Mouse (Mus musculus) forebrain, embryonic 10.5 days (tissue): ENCODE results near the gene Mybbp1a. TPM values are rescaled to one million over a fixed set of nuclear protein-coding genes. Genes with fewer than 3 reads are reported as not detected.

Experiments used
- DNase-seq: peaks from one replicate; pipeline ENCODE4 v3.0.0-alpha.2; 2017; ENCODE audit warnings: low spot score; ENCODE audit errors: extremely low spot score
- H3K27ac ChIP-seq: fragments of 300-500 bp; sonication (generic); 2 replicates; pipeline ENCODE4 v1.5.1; 2016; ENCODE audit warnings: mild to moderate bottlenecking
- H3K27me3 ChIP-seq: fragments of 300-500 bp; sonication (generic); 2 replicates; pipeline ENCODE4 v1.6.1; 2016; ENCODE audit warnings: mild to moderate bottlenecking; ENCODE audit not compliant: poor library complexity, severe bottlenecking
- H3K36me3 ChIP-seq: fragments of 300-500 bp; sonication (generic); replicated peaks from 2 replicates; pipeline ENCODE4 v1.6.1; 2016; ENCODE audit warnings: mild to moderate bottlenecking, moderate library complexity
- H3K4me1 ChIP-seq: fragments of 300-500 bp; sonication (generic); 2 replicates; pipeline ENCODE4 v1.6.1; 2016
- H3K4me3 ChIP-seq: fragments of 300-500 bp; sonication (generic); 2 replicates; pipeline ENCODE4 v1.5.1; 2016; ENCODE audit warnings: mild to moderate bottlenecking, moderate library complexity
- H3K9me3 ChIP-seq: fragments of 300-500 bp; sonication (generic); 2 replicates; pipeline ENCODE4 v1.6.1; 2016; ENCODE audit warnings: mild to moderate bottlenecking, moderate library complexity
- WGBS: fragments of 180-500 bp; shearing (Covaris S2); methylation state at CpG from one replicate; pipeline ENCODE4 v1.1.7; 2016; 5-methylcytosine and 5-hydroxymethylcytosine counted together
- polyA plus RNA-seq: library from polyadenylated mRNA; unstranded; fragments of >200 nt; fragmentation: Nextera tagmentation; extraction: Ambion mirVana; gene quantifications from 2 replicates; pipeline ENCODE4 v1.2.1, GENCODE M21; 2016

Gene Mybbp1a
- polyA plus RNA-seq, 1 experiment from 2014 or later = 248 TPM

DNA sequence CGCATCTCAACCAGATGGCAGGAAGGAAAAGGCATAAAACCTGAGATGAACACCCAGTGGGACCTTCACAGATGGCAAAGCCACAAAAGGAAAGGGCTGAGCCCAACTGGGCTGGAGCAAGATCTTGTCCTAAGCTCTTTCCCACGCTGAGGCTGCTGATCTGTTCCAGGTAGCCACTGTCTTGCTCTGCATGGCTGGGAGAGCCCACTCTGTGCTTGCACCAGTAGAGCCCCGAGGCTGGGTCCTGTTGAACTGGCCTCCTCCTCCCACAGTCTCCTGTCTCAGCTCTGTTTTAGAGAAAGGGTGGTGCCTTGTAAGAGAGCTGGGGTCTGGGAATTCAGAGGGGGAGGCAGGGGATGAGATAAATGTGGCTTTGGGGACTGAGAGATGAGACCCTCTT is 34.1 kb upstream of the Mybbp1a start:
- Histone ChIP-seq H3K27ac (no peak overlapping the region), H3K4me1 (peaks cover 67% of the 10 kb centered on the region)
- 14% methylated on average over 3 of the region's 3 CpGs for WGBS

DNA sequence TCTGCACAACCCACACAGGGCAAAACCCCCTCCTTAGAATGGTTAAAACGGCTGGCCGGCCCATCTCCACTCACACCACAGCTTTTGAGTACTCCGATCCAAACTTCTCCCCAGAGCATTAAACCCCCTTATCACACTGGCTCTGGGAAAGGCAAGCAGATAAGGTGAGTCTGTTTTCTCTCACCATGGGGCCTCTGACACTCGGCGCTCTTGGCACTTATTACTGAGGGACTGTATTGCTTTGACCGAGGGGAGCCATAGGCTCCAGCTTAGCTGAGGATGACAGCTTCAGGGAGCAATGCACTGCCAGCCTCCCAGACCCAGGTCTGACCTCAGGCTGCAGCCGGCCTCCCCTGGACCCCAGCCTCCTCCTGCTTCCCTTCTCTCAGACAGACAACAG is 33.6 kb upstream of the Mybbp1a start:
- DNase-seq = no peak
- peaks cover 51% of the 10 kb centered on the region for H3K27me3 ChIP-seq

More for the DNA sequence above, 34.1 kb upstream of the Mybbp1a start:
- no peak for DNase-seq
- H3K9me3 ChIP-seq = no peaks in the 10 kb centered on the region
- no peaks in the 10 kb centered on the region for H3K36me3 ChIP-seq
- H3K27me3 ChIP-seq = peaks cover 47% of the 10 kb centered on the region
- no peak overlapping the region for H3K4me3 ChIP-seq

DNA sequence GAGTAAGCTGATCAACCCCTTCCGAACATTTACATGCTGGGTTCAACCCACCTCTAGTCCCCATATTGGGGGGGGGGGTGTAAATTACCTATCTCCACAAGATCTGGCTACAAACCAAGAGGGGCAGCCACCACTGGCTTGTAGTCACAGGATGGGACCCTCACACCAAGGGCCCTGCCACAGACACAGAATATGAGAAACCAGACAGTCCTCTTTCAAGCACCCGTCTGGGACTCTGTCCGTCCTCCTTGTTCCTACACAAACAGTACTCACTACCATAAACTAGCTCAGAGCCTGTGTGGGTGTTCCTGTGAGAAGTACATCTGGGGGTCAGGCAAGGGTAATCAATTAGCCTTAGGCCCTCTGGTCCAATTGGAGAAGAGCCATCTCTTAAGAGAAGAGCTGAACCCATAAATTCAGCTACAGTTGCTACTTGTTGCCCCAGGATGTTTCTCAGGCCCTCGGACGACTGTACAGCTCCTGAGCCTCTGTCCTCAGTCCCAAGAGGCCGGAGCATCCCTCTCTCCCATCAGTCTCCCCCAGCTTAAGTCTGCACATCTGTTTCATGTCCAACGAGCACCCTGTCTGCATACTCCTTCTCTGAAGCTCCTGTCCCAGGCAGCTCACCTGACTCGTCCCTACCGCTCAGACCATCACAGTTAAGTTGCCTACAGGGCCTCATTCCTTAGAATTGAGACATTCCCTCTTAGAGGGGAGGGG is 32.5 kb upstream of the Mybbp1a start:
- no peaks in the 10 kb centered on the region for H3K9me3 ChIP-seq
- 59% methylated on average over 9 of the region's 9 CpGs for WGBS
- H3K4me1 ChIP-seq = peaks cover 67% of the 10 kb centered on the region
- no peaks in the 10 kb centered on the region for H3K36me3 ChIP-seq
- no peak overlapping the region for H3K27ac ChIP-seq
- no peak overlapping the region for H3K4me3 ChIP-seq
- peaks cover 59% of the 10 kb centered on the region for H3K27me3 ChIP-seq
- DNase-seq = no peak

More for the DNA sequence above, 33.6 kb upstream of the Mybbp1a start:
- Histone ChIP-seq H3K9me3 (no peaks in the 10 kb centered on the region), H3K27ac (no peak overlapping the region), H3K4me3 (no peak overlapping the region), H3K4me1 (peaks cover 65% of the 10 kb centered on the region), H3K36me3 (no peaks in the 10 kb centered on the region)
- WGBS = 24% methylated on average over 7 of the region's 7 CpGs

- Histone ChIP-seq H3K4me1 (peaks cover 67% of the 10 kb centered on the region), H3K27me3 (peaks cover 70% of the 10 kb centered on the region), H3K27ac (peak overlapping the region; percentile 4; the same call in 1 of the 2 replicates), H3K9me3 (no peaks in the 10 kb centered on the region), H3K4me3 (peak overlapping the region; percentile 82), H3K36me3 (no peaks in the 10 kb centered on the region)
- WGBS = 73% methylated on average over 12 of the region's 12 CpGs
- DNase-seq = no peak
Measured at GRCm38 (mm10) chr11:72409649-72410385, 31.3 kb upstream of the Mybbp1a start.

DNA sequence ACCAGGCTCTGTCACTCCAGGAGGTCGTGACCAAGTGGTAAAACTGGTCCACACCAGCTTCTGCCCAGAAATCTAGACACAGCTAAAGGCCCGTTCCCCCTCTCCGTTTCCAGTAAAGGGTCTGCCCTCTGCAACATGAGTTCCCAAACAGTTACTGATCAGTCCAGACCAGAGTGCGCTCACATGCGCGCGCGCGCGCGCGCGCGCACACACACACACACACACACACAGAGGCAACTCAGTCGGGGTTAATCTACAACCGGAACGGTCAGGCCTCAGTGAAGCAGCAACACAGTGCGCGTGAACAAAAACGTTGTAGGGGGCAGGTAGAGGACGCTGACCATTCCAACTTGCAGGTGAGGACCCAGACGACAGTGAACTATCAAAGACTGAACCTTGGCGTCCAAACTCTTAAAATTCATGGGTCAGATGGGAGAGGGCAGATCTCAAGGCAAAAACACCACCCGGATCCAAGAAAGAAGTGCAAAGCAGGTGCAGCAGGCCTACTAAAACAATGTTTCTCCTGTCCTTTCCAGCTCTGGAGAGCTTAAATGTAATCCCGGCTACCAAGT is 30.5 kb upstream of the Mybbp1a start:
- Histone ChIP-seq H3K27me3 (peaks cover 70% of the 10 kb centered on the region), H3K4me1 (peaks cover 67% of the 10 kb centered on the region), H3K9me3 (no peaks in the 10 kb centered on the region), H3K27ac (peak overlapping the region; percentile 84), H3K36me3 (no peaks in the 10 kb centered on the region), H3K4me3 (peak overlapping the region; percentile 82)
- 1% methylated on average over 25 of the region's 25 CpGs for WGBS
- DNase-seq = peak; percentile 39

- peak within 1 kb of the TSS; percentile 82 for H3K4me3 ChIP-seq
- peaks cover 60% of the 10 kb centered on the region for H3K4me1 ChIP-seq
- H3K27ac ChIP-seq = peak within 1 kb of the TSS; percentile 84
- no peaks in the 10 kb centered on the region for H3K9me3 ChIP-seq
- peak; percentile 85 for DNase-seq
- no peaks in the 10 kb centered on the region for H3K36me3 ChIP-seq
- peaks cover 70% of the 10 kb centered on the region for H3K27me3 ChIP-seq
- WGBS = under 1% methylated on average over 86 of the region's 86 CpGs
Measured at GRCm38 (mm10) chr11:72411093-72411921, 29.8 kb upstream of the Mybbp1a start, which contains the start of gene Smtnl2. Gene Smtnl2, minus strand, starts transcription at chr11:72411713.

DNA sequence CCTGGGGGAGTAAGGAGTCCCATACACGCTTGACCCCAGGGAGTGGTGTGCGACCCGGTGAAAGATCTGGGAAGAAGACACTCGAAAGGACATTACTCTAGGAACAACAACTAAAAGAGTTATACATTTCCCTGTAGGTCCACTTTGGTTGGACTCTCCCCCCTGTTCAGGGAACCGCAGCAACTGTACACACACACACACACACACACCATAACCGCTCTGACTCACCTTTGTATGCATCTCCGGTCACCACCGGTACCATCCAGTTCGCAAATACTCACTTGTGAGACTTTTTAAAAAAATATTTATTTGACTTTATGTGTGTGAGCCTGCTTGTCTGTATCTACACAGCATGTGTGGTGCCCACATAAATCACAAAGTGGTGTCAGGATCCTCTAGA is 29.2 kb upstream of the Mybbp1a start:
- H3K9me3 ChIP-seq = no peaks in the 10 kb centered on the region
- no peak for DNase-seq
- 33% methylated on average over 9 of the region's 9 CpGs for WGBS
- no peaks in the 10 kb centered on the region for H3K36me3 ChIP-seq
- H3K4me1 ChIP-seq = peaks cover 58% of the 10 kb centered on the region
- H3K4me3 ChIP-seq = peak overlapping the region; percentile 82
- peak overlapping the region; percentile 84; the same call in 1 of the 2 replicates for H3K27ac ChIP-seq
- H3K27me3 ChIP-seq = peaks cover 69% of the 10 kb centered on the region

DNA sequence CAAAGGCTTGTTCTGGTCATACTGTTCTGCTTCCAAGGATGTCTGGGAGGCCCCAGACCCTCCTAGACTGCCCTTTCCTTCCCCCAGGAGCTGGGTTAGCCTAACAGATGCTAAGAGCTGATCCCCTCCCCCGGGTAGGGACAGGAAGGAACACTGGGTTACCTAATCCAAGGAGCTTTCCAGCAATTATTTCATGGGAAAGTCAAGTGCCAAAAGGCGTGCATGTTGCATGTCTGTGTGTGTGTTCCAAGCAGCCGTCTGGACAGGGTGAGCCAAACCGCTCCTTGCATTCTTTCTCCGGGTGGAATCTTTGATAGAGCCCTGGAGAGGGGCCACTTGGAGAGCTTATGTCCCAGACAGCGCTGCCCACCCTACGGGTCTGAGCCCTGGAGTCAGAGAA is 28.1 kb upstream of the Mybbp1a start:
- Histone ChIP-seq H3K36me3 (no peaks in the 10 kb centered on the region), H3K27ac (no peak overlapping the region), H3K4me3 (no peak overlapping the region), H3K27me3 (peaks cover 59% of the 10 kb centered on the region), H3K4me1 (peaks cover 58% of the 10 kb centered on the region), H3K9me3 (no peaks in the 10 kb centered on the region)
- DNase-seq = no peak
- whole genome bisulfite sequencing = 82% methylated on average over 7 of the region's 7 CpGs

GRCm38 (mm10) chr11:72413601-72414190 is 27.5 kb upstream of the Mybbp1a start:
- DNase-seq = no peak
- no peak overlapping the region for H3K27ac ChIP-seq
- no peaks in the 10 kb centered on the region for H3K36me3 ChIP-seq
- peaks cover 52% of the 10 kb centered on the region for H3K27me3 ChIP-seq
- H3K4me3 ChIP-seq = no peak overlapping the region
- WGBS = 71% methylated on average over 5 of the region's 5 CpGs
- peaks cover 57% of the 10 kb centered on the region for H3K4me1 ChIP-seq
- H3K9me3 ChIP-seq = no peaks in the 10 kb centered on the region

DNA sequence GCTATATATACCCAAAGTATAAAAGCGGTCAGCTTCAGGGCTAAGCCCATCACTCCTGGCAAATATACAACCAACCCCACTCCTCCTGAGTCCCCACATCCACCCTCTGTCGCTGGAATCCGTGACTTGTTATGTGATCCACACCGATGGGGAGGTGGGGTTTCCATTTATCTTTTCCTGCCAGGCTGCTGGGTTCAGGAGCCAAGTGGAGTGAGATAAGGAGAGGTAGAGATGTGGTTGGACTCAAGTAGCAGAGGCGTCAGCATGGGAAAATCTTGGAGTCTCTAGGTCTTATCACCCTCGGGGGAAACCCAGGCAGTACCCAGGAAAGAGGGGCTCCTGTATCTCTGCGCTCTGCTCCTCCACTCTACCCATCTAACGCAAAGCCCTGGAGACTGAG is 26.0 kb upstream of the Mybbp1a start:
- Histone ChIP-seq H3K4me3 (no peak overlapping the region), H3K36me3 (no peaks in the 10 kb centered on the region), H3K4me1 (peaks cover 42% of the 10 kb centered on the region), H3K9me3 (no peaks in the 10 kb centered on the region), H3K27ac (no peak overlapping the region), H3K27me3 (peaks cover 37% of the 10 kb centered on the region)
- WGBS = 85% methylated on average over 8 of the region's 8 CpGs
- DNase-seq = no peak

GRCm38 (mm10) chr11:72416666-72417065 is 24.5 kb upstream of the Mybbp1a start:
- Histone ChIP-seq H3K27me3 (peaks cover 25% of the 10 kb centered on the region), H3K4me1 (peaks cover 27% of the 10 kb centered on the region), H3K27ac (peak overlapping the region; percentile 72; the same call in 1 of the 2 replicates), H3K4me3 (no peak overlapping the region), H3K36me3 (no peaks in the 10 kb centered on the region), H3K9me3 (no peaks in the 10 kb centered on the region)
- 90% methylated on average over 5 of the region's 5 CpGs for WGBS
- DNase-seq = no peak

- H3K27ac ChIP-seq = peak overlapping the region; percentile 72
Measured at GRCm38 (mm10) chr11:72417376-72417775, 23.8 kb upstream of the Mybbp1a start.

More at GRCm38 (mm10) chr11:72417376-72417775, 23.8 kb upstream of the Mybbp1a start:
- 7% methylated on average over 4 of the region's 4 CpGs for WGBS
- H3K9me3 ChIP-seq = no peaks in the 10 kb centered on the region
- no peak overlapping the region for H3K4me3 ChIP-seq
- H3K36me3 ChIP-seq = no peaks in the 10 kb centered on the region
- H3K27me3 ChIP-seq = peaks cover 20% of the 10 kb centered on the region
- H3K4me1 ChIP-seq = peaks cover 22% of the 10 kb centered on the region
- DNase-seq = no peak
